Mouse (Mus musculus) heart, adult 11 months (tissue): ENCODE results near the gene Rnf150.
A peak's percentile ranks its signal among the peaks of the same experiment; 100 is the strongest.

Experiments used
- DNase-seq: peaks from one replicate; pipeline ENCODE4 v3.0.0; 2022

Gene Rnf150

GRCm38 (mm10) chr8:82863041-82863744 is at the start of gene Rnf150:
Rnf150 (plus strand) TSS chr8:82863356.
- DNase-seq = peak; percentile 97

GRCm38 (mm10) chr8:82826135-82827046 is 36.8 kb upstream of the Rnf150 start:
- no peak for DNase-seq

- peak; percentile 63 for DNase-seq
Observed at GRCm38 (mm10) chr8:82840415-82840814, 22.7 kb upstream of the Rnf150 start.

- DNase-seq = no peak
Observed at GRCm38 (mm10) chr8:82840963-82841362, 22.2 kb upstream of the Rnf150 start.

- DNase-seq = no peak
Observed at GRCm38 (mm10) chr8:82841520-82842142, 21.5 kb upstream of the Rnf150 start.

GRCm38 (mm10) chr8:82843697-82844096 is 19.5 kb upstream of the Rnf150 start:
- DNase-seq = peak; percentile 56

- no peak for DNase-seq
Observed at GRCm38 (mm10) chr8:82844413-82844812, 18.7 kb upstream of the Rnf150 start.

GRCm38 (mm10) chr8:82846098-82846497 is 17.1 kb upstream of the Rnf150 start:
- peak; percentile 64 for DNase-seq

GRCm38 (mm10) chr8:82846730-82847129 is 16.4 kb upstream of the Rnf150 start:
- DNase-seq = no peak

- peak; percentile 94 for DNase-seq
Observed at GRCm38 (mm10) chr8:82858541-82859342, 4.4 kb upstream of the Rnf150 start.

GRCm38 (mm10) chr8:82859343-82859620 is 3.9 kb upstream of the Rnf150 start:
- DNase-seq = no peak

- DNase-seq = peak; percentile 95
Observed at GRCm38 (mm10) chr8:82863745-82864520, 777 bp downstream of the Rnf150 start.

- no peak for DNase-seq
Observed at GRCm38 (mm10) chr8:82864521-82864818, 1.3 kb downstream of the Rnf150 start.

- DNase-seq = no peak
Observed at GRCm38 (mm10) chr8:82865239-82865638, 2.1 kb downstream of the Rnf150 start.

GRCm38 (mm10) chr8:82866251-82866650 is 3.1 kb downstream of the Rnf150 start:
- DNase-seq = no peak

- DNase-seq = no peak
Observed at GRCm38 (mm10) chr8:82870840-82871490, 7.8 kb downstream of the Rnf150 start.

- no peak for DNase-seq
Observed at GRCm38 (mm10) chr8:82871986-82872385, 8.8 kb downstream of the Rnf150 start.

GRCm38 (mm10) chr8:82874102-82874501 is 10.9 kb downstream of the Rnf150 start:
- DNase-seq = peak; percentile 91

- peak; percentile 97 for DNase-seq
Observed at GRCm38 (mm10) chr8:82875135-82875534, 12.0 kb downstream of the Rnf150 start.

- DNase-seq = no peak
Observed at GRCm38 (mm10) chr8:82884480-82884879, 21.3 kb downstream of the Rnf150 start.

- peak; percentile 66 for DNase-seq
Observed at GRCm38 (mm10) chr8:82887234-82887633, 24.1 kb downstream of the Rnf150 start.
